Mouse (Mus musculus) kidney, embryonic 16.5 days (tissue): ENCODE measurements around the gene Fam83f. TPM values are rescaled to one million over a fixed set of nuclear protein-coding genes. Genes with fewer than 3 reads are reported as not detected.

Source experiments
- ATAC-seq: fragments of 200-750 bp; cut with Nextera tagmentation; 2 replicates; pipeline ENCODE4 v1.8.0; 2017; ENCODE audit warnings: moderate TSS enrichment; ENCODE audit not compliant: low FRiP score, low TSS enrichment
- H3K27ac ChIP-seq: fragments of 300-500 bp; sonication (generic); 2 replicates; pipeline ENCODE4 v1.5.1; 2014; ENCODE audit warnings: low read length
- H3K27me3 ChIP-seq: fragments of 300-500 bp; sonication (generic); 2 replicates; pipeline ENCODE4 v1.6.1; 2014; ENCODE audit warnings: low read length, control low read depth, mixed read lengths; ENCODE audit not compliant: insufficient read depth
- H3K36me3 ChIP-seq: fragments of 300-500 bp; sonication (generic); 2 replicates; pipeline ENCODE4 v1.6.1; 2014; ENCODE audit warnings: low read length, control low read depth, mixed read lengths; ENCODE audit not compliant: insufficient read depth
- H3K4me1 ChIP-seq: fragments of 300-500 bp; sonication (generic); 2 replicates; pipeline ENCODE4 v1.6.1; 2014; ENCODE audit warnings: low read length, control low read depth, mixed read lengths; ENCODE audit not compliant: insufficient read depth
- H3K4me2 ChIP-seq: fragments of 300-500 bp; sonication (generic); replicated peaks from 2 replicates; pipeline ENCODE4 v1.6.1; 2014; ENCODE audit warnings: low read depth, low read length
- H3K4me3 ChIP-seq: fragments of 300-500 bp; sonication (generic); 2 replicates; pipeline ENCODE4 v1.5.1; 2014; ENCODE audit warnings: mild to moderate bottlenecking, low read length
- H3K9ac ChIP-seq: fragments of 300-500 bp; sonication (generic); replicated peaks from 2 replicates; pipeline ENCODE4 v1.6.1; 2014; ENCODE audit warnings: low read length
- H3K9me3 ChIP-seq: fragments of 300-500 bp; sonication (generic); 2 replicates; pipeline ENCODE4 v1.6.1; 2016; ENCODE audit warnings: low read length, control low read depth
- WGBS: fragments of 180-500 bp; shearing (Covaris S2); extraction: QIAGEN DNeasy Blood & Tissue Kit; methylation state at CpG from one replicate; pipeline ENCODE4 v1.1.7; 2014; 5-methylcytosine and 5-hydroxymethylcytosine counted together
- polyA plus RNA-seq: library from polyadenylated mRNA; unstranded; fragments of >200 nt; fragmentation: Nextera tagmentation; extraction: Ambion mirVana; gene quantifications from 2 replicates; pipeline ENCODE4 v1.2.1, GENCODE M21; 2015

The Fam83f gene
- polyA plus RNA-seq, 1 experiment from 2014 or later = 5.4 TPM

DNA sequence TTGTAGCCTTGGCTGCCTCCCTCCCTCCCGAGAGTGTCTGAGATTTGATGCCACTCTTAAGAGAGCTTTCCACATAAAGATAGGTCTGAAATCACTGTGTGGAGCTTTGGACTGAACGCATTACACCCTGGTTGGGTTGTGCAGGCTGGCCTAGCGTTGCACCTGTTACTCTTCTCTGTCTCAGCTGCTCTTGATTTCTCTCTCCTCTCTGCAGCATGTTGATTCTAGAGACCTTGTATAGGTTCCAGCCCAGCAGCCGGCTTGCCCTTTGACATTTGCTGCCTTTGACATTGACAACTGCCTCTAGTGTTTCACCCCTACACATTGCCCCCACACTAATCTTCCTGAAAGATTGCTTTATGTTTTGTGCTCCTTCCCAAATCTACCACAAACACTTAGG is 42.7 kb downstream of the Fam83f start:
- H3K27ac ChIP-seq = no peak overlapping the region
- no peak for ATAC-seq
- H3K4me2 ChIP-seq = no peak overlapping the region
- H3K9ac ChIP-seq = no peak overlapping the region
- H3K36me3 ChIP-seq = no peaks in the 10 kb centered on the region
- no peak overlapping the region for H3K4me3 ChIP-seq
- peaks cover 10% of the 10 kb centered on the region for H3K4me1 ChIP-seq
- WGBS = 40% methylated on average over 4 of the region's 4 CpGs
- no peaks in the 10 kb centered on the region for H3K27me3 ChIP-seq
- no peaks in the 10 kb centered on the region for H3K9me3 ChIP-seq

DNA sequence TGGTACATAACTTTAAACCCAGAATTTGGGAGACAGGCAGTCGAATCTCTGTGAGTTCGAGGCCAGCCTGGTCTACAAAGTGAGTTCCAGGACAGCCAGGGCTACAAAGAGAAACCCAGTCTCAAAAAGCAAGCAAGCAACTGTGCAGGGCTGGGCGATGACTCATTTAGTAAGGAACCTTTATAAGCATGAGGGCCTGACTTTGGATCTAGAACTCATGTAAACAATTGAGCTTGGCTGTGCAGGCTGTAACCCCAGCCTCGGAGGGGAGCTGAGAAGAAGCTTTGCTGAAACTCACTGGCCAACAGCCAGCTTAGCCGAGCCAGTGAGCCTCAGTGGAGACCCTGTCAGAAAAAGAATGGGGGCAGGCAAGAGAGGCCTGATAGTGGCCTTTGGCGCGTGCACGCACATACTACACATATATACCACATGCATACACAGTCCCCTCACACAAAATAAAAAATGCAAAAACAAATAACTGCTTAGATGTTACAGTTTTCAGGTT is 45.0 kb downstream of the Fam83f start:
- 83% methylated on average over 8 of the region's 8 CpGs for WGBS
- Histone ChIP-seq H3K9me3 (no peaks in the 10 kb centered on the region), H3K9ac (no peak overlapping the region), H3K4me1 (peaks cover 8% of the 10 kb centered on the region), H3K36me3 (no peaks in the 10 kb centered on the region), H3K4me2 (no peak overlapping the region), H3K27me3 (no peaks in the 10 kb centered on the region), H3K27ac (no peak overlapping the region), H3K4me3 (no peak overlapping the region)
- ATAC-seq = no peak

DNA sequence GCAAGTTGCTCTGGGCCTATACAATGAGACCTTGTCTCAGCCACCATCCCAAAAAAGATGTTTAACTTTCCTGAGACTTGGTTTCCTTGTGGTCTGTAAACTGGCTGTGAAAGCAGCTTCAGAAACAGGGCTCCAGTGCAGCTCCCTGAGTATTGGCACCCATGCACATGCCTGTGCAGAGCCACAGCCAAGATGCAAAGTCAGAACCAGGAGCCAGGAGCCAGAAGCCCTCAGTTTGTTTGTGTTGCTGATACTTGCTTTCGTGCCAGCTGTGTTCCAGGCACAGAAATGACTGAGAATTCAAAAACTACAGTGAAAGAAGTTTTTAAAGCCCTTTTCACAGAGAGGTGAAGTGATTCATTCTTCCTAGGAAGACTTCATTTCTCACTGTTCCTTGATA is 45.8 kb downstream of the Fam83f start:
- ATAC-seq = no peak
- Histone ChIP-seq H3K36me3 (no peaks in the 10 kb centered on the region), H3K4me2 (no peak overlapping the region), H3K4me3 (no peak overlapping the region), H3K27me3 (no peaks in the 10 kb centered on the region), H3K4me1 (peaks cover 9% of the 10 kb centered on the region), H3K9ac (no peak overlapping the region), H3K27ac (no peak overlapping the region), H3K9me3 (no peaks in the 10 kb centered on the region)
- 70% methylated on average over 1 of the region's 1 CpGs for WGBS

DNA sequence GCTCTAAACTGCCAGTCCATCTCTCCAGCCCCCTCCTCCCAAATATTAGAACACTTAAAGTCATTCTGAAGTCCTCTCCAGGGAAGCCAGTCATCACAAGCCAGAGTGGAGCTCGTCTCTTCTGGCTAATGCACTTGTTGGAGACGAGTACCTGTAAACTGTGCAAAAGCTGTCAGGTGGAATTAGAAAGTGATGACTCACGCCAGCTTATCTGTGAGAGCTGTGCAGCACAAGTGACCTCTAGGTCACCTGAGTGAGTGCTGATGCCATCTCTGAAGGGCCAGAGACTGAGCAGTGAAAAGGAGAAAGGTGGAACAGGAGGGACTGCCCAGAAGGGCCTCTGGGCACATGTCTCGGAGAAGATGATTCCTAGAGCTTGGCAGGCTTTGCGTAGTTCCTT is 48.6 kb downstream of the Fam83f start:
- H3K4me2 ChIP-seq = no peak overlapping the region
- peaks cover 10% of the 10 kb centered on the region for H3K4me1 ChIP-seq
- no peak overlapping the region for H3K4me3 ChIP-seq
- no peaks in the 10 kb centered on the region for H3K27me3 ChIP-seq
- ATAC-seq = no peak
- WGBS = 66% methylated on average over 5 of the region's 5 CpGs
- H3K36me3 ChIP-seq = no peaks in the 10 kb centered on the region
- no peaks in the 10 kb centered on the region for H3K9me3 ChIP-seq
- no peak overlapping the region for H3K27ac ChIP-seq
- no peak overlapping the region for H3K9ac ChIP-seq

DNA sequence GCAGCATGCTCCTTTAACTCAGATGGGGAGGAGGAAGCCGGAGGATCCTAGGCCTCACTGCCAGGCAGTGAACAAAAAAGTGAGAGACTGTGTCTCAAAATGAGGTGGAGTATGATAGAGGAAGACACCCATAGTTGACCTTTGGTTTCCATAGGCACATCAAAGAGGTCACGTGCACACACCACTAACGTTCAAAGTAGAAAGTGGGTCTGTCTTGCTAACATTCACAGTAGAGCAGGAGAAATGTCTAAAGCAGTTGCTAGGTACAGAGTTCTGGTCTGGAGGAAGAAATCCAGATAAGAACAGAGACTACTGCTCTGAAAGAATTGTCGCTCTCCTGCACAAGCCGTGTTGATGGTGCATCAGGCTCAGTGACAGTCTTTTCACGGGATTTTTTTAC is 50.2 kb downstream of the Fam83f start:
- ATAC-seq = no peak
- no peaks in the 10 kb centered on the region for H3K36me3 ChIP-seq
- 65% methylated on average over 6 of the region's 6 CpGs for WGBS
- no peak overlapping the region for H3K9ac ChIP-seq
- no peak overlapping the region for H3K4me3 ChIP-seq
- H3K4me1 ChIP-seq = peaks cover 10% of the 10 kb centered on the region
- H3K27ac ChIP-seq = 0 out of 2 replicates have a peak overlapping the region, but pooled peaks have one; percentile 43
- no peak overlapping the region for H3K4me2 ChIP-seq
- no peaks in the 10 kb centered on the region for H3K9me3 ChIP-seq
- H3K27me3 ChIP-seq = no peaks in the 10 kb centered on the region

DNA sequence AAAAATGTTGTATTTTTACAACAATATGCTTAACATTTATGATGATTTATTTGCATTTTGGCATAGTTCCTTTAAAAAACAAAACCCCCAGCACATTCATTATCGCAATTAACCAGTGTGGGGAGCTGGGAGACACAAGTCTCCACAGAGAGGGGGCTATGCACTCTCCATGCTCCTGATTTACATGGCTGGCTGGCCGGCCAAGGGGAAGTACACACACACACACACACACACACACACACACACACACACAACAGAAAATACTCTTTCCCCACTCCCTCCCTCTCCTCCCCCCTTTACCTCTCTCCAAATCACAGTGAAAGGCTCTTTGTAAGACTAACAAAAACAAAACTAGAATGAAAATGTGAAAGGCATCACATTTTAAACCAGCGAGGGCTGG is 50.7 kb downstream of the Fam83f start:
- H3K4me1 ChIP-seq = peaks cover 10% of the 10 kb centered on the region
- peak overlapping the region; percentile 51; the same call in 1 of the 2 replicates for H3K27ac ChIP-seq
- peak; percentile 73; the same call in 1 of the 2 replicates for ATAC-seq
- H3K36me3 ChIP-seq = no peaks in the 10 kb centered on the region
- 30% methylated on average over 3 of the region's 3 CpGs for WGBS
- H3K9me3 ChIP-seq = no peaks in the 10 kb centered on the region
- no peak overlapping the region for H3K4me2 ChIP-seq
- no peaks in the 10 kb centered on the region for H3K27me3 ChIP-seq
- no peak overlapping the region for H3K9ac ChIP-seq
- H3K4me3 ChIP-seq = no peak overlapping the region

DNA sequence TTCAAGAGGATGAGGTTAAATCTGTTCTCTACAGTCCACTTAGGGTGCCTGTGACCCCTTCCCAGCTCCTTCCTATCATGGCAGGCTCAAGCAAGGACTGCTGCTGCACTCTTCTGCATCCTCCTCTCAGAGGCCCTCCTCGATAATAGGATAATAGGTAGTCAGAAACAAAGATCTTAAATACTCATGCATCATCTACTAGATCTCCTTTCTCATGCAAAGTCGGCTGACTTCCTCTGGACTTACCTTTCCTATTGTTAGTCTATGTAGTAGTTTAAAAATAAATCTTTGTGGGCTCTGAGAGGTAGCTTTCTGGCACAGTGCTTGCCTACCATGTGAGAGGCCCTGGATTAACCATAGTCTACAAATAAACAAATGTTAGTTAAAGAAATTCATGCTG is 57.8 kb downstream of the Fam83f start:
- Histone ChIP-seq H3K9ac (no peak overlapping the region), H3K4me3 (no peak overlapping the region), H3K4me1 (peaks cover 16% of the 10 kb centered on the region), H3K27ac (no peak overlapping the region), H3K27me3 (no peaks in the 10 kb centered on the region), H3K4me2 (no peak overlapping the region), H3K9me3 (no peaks in the 10 kb centered on the region), H3K36me3 (no peaks in the 10 kb centered on the region)
- ATAC-seq = no peak
- WGBS = 72% methylated on average over 2 of the region's 2 CpGs

DNA sequence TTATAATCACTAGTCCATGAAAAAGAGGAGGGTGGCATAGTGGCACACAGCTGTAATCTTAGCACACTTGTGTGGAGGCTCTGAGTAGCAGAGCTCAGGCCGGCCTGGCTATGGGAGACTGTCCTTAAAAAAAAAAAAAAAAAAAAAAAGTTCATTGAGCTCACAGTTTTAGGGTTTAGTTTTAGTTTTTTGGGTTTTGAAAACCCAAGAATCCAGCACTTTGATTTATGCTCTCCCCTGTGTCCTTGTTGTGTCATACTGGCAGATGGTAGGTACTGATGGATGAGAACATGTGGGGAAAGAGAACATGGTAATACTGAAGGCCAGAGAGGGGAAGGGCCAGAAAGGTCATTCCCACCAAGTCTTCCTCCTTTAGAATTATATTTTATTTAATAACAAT is 59.4 kb downstream of the Fam83f start:
- H3K4me2 ChIP-seq = no peak overlapping the region
- H3K36me3 ChIP-seq = no peaks in the 10 kb centered on the region
- no peak overlapping the region for H3K4me3 ChIP-seq
- no peak overlapping the region for H3K27ac ChIP-seq
- 55% methylated on average over 1 of the region's 1 CpGs for WGBS
- ATAC-seq = no peak
- no peak overlapping the region for H3K9ac ChIP-seq
- H3K27me3 ChIP-seq = no peaks in the 10 kb centered on the region
- H3K9me3 ChIP-seq = no peaks in the 10 kb centered on the region
- H3K4me1 ChIP-seq = peaks cover 16% of the 10 kb centered on the region

DNA sequence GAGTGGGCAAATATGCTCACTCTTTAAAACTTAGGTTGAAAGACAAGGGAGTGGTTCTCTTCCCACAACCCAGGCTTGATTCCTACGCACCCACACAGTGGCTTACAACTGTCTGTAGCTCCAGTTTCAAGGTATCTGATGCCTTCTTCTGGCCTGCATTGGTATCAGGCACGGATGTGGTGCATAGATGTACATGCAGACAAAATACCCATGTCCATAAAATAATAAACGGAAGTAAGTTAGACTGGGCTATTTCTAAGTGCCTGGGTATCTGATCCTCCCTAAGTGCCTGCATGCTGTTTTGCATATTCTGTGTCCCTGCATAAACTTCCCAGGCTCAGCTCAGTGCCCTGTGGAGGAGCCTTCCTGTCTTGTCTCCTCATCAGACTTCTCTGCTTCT is 59.9 kb downstream of the Fam83f start:
- Histone ChIP-seq H3K36me3 (no peaks in the 10 kb centered on the region), H3K27me3 (no peaks in the 10 kb centered on the region), H3K27ac (peak overlapping the region; percentile 50), H3K9me3 (no peaks in the 10 kb centered on the region), H3K4me2 (no peak overlapping the region), H3K4me3 (no peak overlapping the region), H3K9ac (no peak overlapping the region), H3K4me1 (peaks cover 16% of the 10 kb centered on the region)
- 58% methylated on average over 3 of the region's 3 CpGs for WGBS
- ATAC-seq = no peak

DNA sequence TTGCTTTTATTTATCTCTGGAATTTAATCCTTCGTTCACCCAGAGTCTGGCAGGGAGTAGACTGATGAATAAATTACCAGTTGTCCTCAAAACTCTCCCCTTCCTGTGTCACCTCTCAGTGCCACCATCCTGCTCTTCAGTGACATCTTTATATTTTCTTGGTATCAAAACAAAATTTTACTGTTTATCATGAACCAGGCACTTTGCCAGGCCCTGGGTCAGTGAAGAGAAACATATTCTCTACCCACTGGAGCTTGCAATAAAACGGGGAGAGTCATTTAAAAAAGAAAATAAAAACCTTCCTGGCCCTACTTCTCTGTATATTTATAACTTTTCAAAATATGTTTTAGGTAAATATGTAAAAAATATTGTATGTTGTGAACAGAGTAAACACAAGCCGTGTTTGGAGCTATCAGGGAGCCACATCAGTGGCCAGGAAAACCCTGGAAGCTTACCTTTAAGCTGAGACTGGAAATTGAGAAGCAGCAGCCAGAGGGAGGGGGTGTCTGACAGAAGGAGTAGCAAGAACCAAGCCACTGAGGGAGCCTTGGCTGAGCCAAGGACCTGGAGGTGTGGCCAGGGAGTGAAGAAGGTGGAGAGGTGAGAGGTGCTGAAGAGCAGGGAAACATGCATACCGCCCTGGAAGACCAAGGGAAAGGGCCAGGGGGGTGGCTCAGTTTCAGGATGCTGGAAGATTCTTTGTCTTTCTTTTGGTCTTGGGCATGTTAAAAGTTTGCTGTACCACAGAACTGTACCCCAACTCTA is 60.8 kb downstream of the Fam83f start:
- peak; percentile 35; the same call in 1 of the 2 replicates for ATAC-seq
- H3K4me3 ChIP-seq = no peak overlapping the region
- H3K9me3 ChIP-seq = no peaks in the 10 kb centered on the region
- no peak overlapping the region for H3K4me2 ChIP-seq
- peaks cover 16% of the 10 kb centered on the region for H3K4me1 ChIP-seq
- H3K27ac ChIP-seq = peak overlapping the region; percentile 16
- H3K27me3 ChIP-seq = no peaks in the 10 kb centered on the region
- no peaks in the 10 kb centered on the region for H3K36me3 ChIP-seq
- no peak overlapping the region for H3K9ac ChIP-seq
- WGBS = 23% methylated on average over 4 of the region's 4 CpGs
